Mouse (Mus musculus): ENCODE data around the gene Unc5c.

DNA sequence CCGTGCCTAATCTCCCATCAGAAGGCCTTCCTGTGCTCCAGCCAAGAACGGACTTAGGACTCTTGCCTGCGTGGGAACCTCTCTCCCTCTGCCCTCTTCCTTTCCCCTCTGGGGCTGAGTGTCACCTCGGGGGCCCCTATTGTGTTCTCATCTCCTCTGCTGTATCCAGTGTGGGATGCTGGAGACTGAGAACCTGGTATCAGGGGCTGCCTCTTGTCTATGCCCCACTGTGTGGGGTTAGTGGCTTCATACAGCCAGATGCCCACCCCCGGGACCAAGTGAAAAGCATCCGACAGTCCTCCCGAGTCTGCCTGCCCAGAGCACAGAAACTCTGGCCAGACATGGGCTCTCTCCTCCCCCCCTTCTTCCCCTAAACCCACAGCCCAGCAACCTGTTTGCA is 287.2 kb downstream of the Unc5c start:
- TF ChIP-seq CTCF (IDR thresholded peaks at IDR 0.05; ENCODE audit: control insufficient read depth, insufficient read depth, insufficient read length) (no peak), MYOD1 (IDR thresholded peaks at IDR 0.05; ENCODE audit: control insufficient read depth, insufficient read length, low read depth) (no peak)

Data from C2C12 (cell line).